Mouse (Mus musculus) kidney, embryonic 14.5 days (tissue): ENCODE measurements around the gene Gabbr2. TPM values are rescaled to one million over a fixed set of nuclear protein-coding genes. Genes with fewer than 3 reads are reported as not detected.
A peak's percentile ranks its signal among the peaks of the same experiment; 100 is the strongest.

Source experiments
- ATAC-seq: fragments of 200-750 bp; cut with Nextera tagmentation; 2 replicates; pipeline ENCODE4 v1.8.0; 2017; ENCODE audit warnings: moderate number of reproducible peaks, mild to moderate bottlenecking, moderate TSS enrichment, moderate library complexity; ENCODE audit not compliant: low FRiP score, low TSS enrichment
- H3K27ac ChIP-seq: fragments of 300-500 bp; sonication (generic); 2 replicates; pipeline ENCODE4 v1.5.1; 2014; ENCODE audit warnings: low read depth, mild to moderate bottlenecking, low read length, moderate library complexity, mixed read lengths
- H3K27me3 ChIP-seq: fragments of 300-500 bp; sonication (generic); 2 replicates; pipeline ENCODE4 v1.6.1; 2014; ENCODE audit warnings: mild to moderate bottlenecking, low read length; ENCODE audit not compliant: control insufficient read depth, insufficient read depth
- H3K36me3 ChIP-seq: fragments of 300-500 bp; sonication (generic); 2 replicates; pipeline ENCODE4 v1.6.1; 2014; ENCODE audit warnings: low read length, mixed read lengths; ENCODE audit not compliant: control insufficient read depth, insufficient read depth
- H3K4me1 ChIP-seq: fragments of 300-500 bp; sonication (generic); 2 replicates; pipeline ENCODE4 v1.6.1; 2014; ENCODE audit warnings: low read length, mixed read lengths; ENCODE audit not compliant: control insufficient read depth, insufficient read depth
- H3K4me2 ChIP-seq: fragments of 300-500 bp; sonication (generic); replicated peaks from 2 replicates; pipeline ENCODE4 v1.6.1; 2014; ENCODE audit warnings: low read depth, mild to moderate bottlenecking, low read length
- H3K4me3 ChIP-seq: fragments of 300-500 bp; sonication (generic); 2 replicates; pipeline ENCODE4 v1.5.1; 2014; ENCODE audit warnings: mild to moderate bottlenecking, low read length
- H3K9ac ChIP-seq: fragments of 300-500 bp; sonication (generic); 2 replicates; pipeline ENCODE4 v1.6.1; 2014; ENCODE audit warnings: low read depth, mild to moderate bottlenecking, low read length, moderate library complexity
- H3K9me3 ChIP-seq: fragments of 300-500 bp; sonication (generic); 2 replicates; pipeline ENCODE4 v1.6.1; 2016; ENCODE audit warnings: low read length; ENCODE audit not compliant: control insufficient read depth
- WGBS: fragments of 180-500 bp; shearing (Covaris S2); extraction: QIAGEN DNeasy Blood & Tissue Kit; methylation state at CpG from one replicate; pipeline ENCODE4 v1.1.7; 2014; 5-methylcytosine and 5-hydroxymethylcytosine counted together
- polyA plus RNA-seq: library from polyadenylated mRNA; unstranded; fragments of >200 nt; fragmentation: Nextera tagmentation; extraction: Ambion mirVana; gene quantifications from 2 replicates; pipeline ENCODE4 v1.2.1, GENCODE M21; 2014

The Gabbr2 gene
- polyA plus RNA-seq, 1 experiment from 2014 or later, result 0.43 TPM

GRCm38 (mm10) chr4:46837362-46837761, 154.3 kb downstream of the Gabbr2 start:
- Histone ChIP-seq H3K27me3 (0 out of 2 replicates have a peak, but pooled peaks cover 2% of the 10 kb centered on the region), H3K9me3 (no peaks in the 10 kb centered on the region), H3K4me2 (no peak overlapping the region), H3K36me3 (no peaks in the 10 kb centered on the region), H3K4me3 (no peak overlapping the region), H3K27ac (no peak overlapping the region), H3K4me1 (0 out of 2 replicates have a peak, but pooled peaks cover 3% of the 10 kb centered on the region), H3K9ac (no peak overlapping the region)
- no peak for ATAC-seq
- 81% methylated on average over 7 of the region's 7 CpGs for WGBS

GRCm38 (mm10) chr4:46836065-46836464, 155.6 kb downstream of the Gabbr2 start:
- 0 out of 2 replicates have a peak, but pooled peaks cover 3% of the 10 kb centered on the region for H3K4me1 ChIP-seq
- H3K27ac ChIP-seq, result no peak overlapping the region
- H3K27me3 ChIP-seq, result 0 out of 2 replicates have a peak, but pooled peaks cover 2% of the 10 kb centered on the region
- 0 out of 2 replicates have a peak, but pooled peaks have one; percentile 41 for ATAC-seq
- H3K4me2 ChIP-seq, result no peak overlapping the region; the same call in 1 of the 2 replicates
- H3K36me3 ChIP-seq, result no peaks in the 10 kb centered on the region
- no peak overlapping the region for H3K4me3 ChIP-seq
- WGBS, result 41% methylated on average over 18 of the region's 18 CpGs
- no peak overlapping the region for H3K9ac ChIP-seq
- no peaks in the 10 kb centered on the region for H3K9me3 ChIP-seq

GRCm38 (mm10) chr4:46835064-46835463, 156.6 kb downstream of the Gabbr2 start:
- no peak overlapping the region for H3K27ac ChIP-seq
- H3K4me2 ChIP-seq, result no peak overlapping the region
- H3K9ac ChIP-seq, result no peak overlapping the region
- 91% methylated on average over 14 of the region's 14 CpGs for WGBS
- no peaks in the 10 kb centered on the region for H3K36me3 ChIP-seq
- H3K4me3 ChIP-seq, result no peak overlapping the region
- no peaks in the 10 kb centered on the region for H3K9me3 ChIP-seq
- H3K27me3 ChIP-seq, result 0 out of 2 replicates have a peak, but pooled peaks cover 2% of the 10 kb centered on the region
- 0 out of 2 replicates have a peak, but pooled peaks cover 3% of the 10 kb centered on the region for H3K4me1 ChIP-seq
- ATAC-seq, result no peak

- Histone ChIP-seq H3K36me3 (no peaks in the 10 kb centered on the region), H3K4me1 (peaks cover 9% of the 10 kb centered on the region; the same call in 1 of the 2 replicates), H3K27ac (no peak overlapping the region), H3K9ac (no peak overlapping the region), H3K27me3 (0 out of 2 replicates have a peak, but pooled peaks cover 2% of the 10 kb centered on the region), H3K4me3 (no peak overlapping the region), H3K9me3 (no peaks in the 10 kb centered on the region), H3K4me2 (no peak overlapping the region)
- 47% methylated on average over 12 of the region's 12 CpGs for WGBS
- ATAC-seq, result no peak
Measured at GRCm38 (mm10) chr4:46832834-46833544, 158.7 kb downstream of the Gabbr2 start.

GRCm38 (mm10) chr4:46829656-46830055, 162.0 kb downstream of the Gabbr2 start:
- Histone ChIP-seq H3K9me3 (no peaks in the 10 kb centered on the region), H3K4me3 (no peak overlapping the region), H3K27ac (no peak overlapping the region), H3K27me3 (no peaks in the 10 kb centered on the region), H3K4me1 (peaks cover 5% of the 10 kb centered on the region; the same call in 1 of the 2 replicates), H3K9ac (no peak overlapping the region), H3K36me3 (no peaks in the 10 kb centered on the region), H3K4me2 (no peak overlapping the region)
- ATAC-seq, result no peak
- 69% methylated on average over 2 of the region's 2 CpGs for WGBS

GRCm38 (mm10) chr4:46828141-46828571, 163.5 kb downstream of the Gabbr2 start:
- no peaks in the 10 kb centered on the region for H3K9me3 ChIP-seq
- no peaks in the 10 kb centered on the region for H3K27me3 ChIP-seq
- no peak for ATAC-seq
- no peak overlapping the region for H3K4me3 ChIP-seq
- H3K36me3 ChIP-seq, result no peaks in the 10 kb centered on the region
- H3K4me1 ChIP-seq, result peaks cover 9% of the 10 kb centered on the region; the same call in 1 of the 2 replicates
- WGBS, result 77% methylated on average over 5 of the region's 5 CpGs
- H3K9ac ChIP-seq, result no peak overlapping the region
- H3K27ac ChIP-seq, result no peak overlapping the region
- no peak overlapping the region for H3K4me2 ChIP-seq

- Histone ChIP-seq H3K27me3 (no peaks in the 10 kb centered on the region), H3K9me3 (no peaks in the 10 kb centered on the region), H3K36me3 (no peaks in the 10 kb centered on the region), H3K27ac (no peak overlapping the region), H3K9ac (no peak overlapping the region), H3K4me2 (no peak overlapping the region), H3K4me3 (no peak overlapping the region), H3K4me1 (peaks cover 9% of the 10 kb centered on the region; the same call in 1 of the 2 replicates)
- ATAC-seq, result no peak
- WGBS, result 34% methylated on average over 9 of the region's 9 CpGs
Measured at GRCm38 (mm10) chr4:46827471-46827870, 164.2 kb downstream of the Gabbr2 start.

- 76% methylated on average over 10 of the region's 10 CpGs for WGBS
Measured at GRCm38 (mm10) chr4:46825846-46826529, 165.7 kb downstream of the Gabbr2 start.

GRCm38 (mm10) chr4:46823738-46824137, 167.9 kb downstream of the Gabbr2 start:
- ATAC-seq, result no peak
- WGBS, result 66% methylated on average over 14 of the region's 14 CpGs
- Histone ChIP-seq H3K27me3 (no peaks in the 10 kb centered on the region), H3K4me3 (no peak overlapping the region), H3K27ac (no peak overlapping the region), H3K4me2 (no peak overlapping the region), H3K9me3 (no peaks in the 10 kb centered on the region), H3K4me1 (peaks cover 6% of the 10 kb centered on the region; the same call in 1 of the 2 replicates), H3K9ac (no peak overlapping the region), H3K36me3 (no peaks in the 10 kb centered on the region)

More at GRCm38 (mm10) chr4:46825846-46826529, 165.7 kb downstream of the Gabbr2 start:
- Histone ChIP-seq H3K9me3 (no peaks in the 10 kb centered on the region), H3K4me3 (no peak overlapping the region), H3K27me3 (no peaks in the 10 kb centered on the region), H3K27ac (no peak overlapping the region), H3K4me2 (no peak overlapping the region), H3K9ac (no peak overlapping the region), H3K36me3 (no peaks in the 10 kb centered on the region), H3K4me1 (peaks cover 9% of the 10 kb centered on the region; the same call in 1 of the 2 replicates)
- ATAC-seq, result peak; percentile 29; the same call in 1 of the 2 replicates
